Mouse (Mus musculus) hindbrain, embryonic 10.5 days (tissue): ENCODE data around the gene Camta1. TPM values are rescaled to one million over a fixed set of nuclear protein-coding genes. Genes with fewer than 3 reads are reported as not detected.

Experiments used
- DNase-seq: peaks from one replicate; pipeline ENCODE4 v3.0.0-alpha.2; 2017; ENCODE audit warnings: low spot score
- H3K27ac ChIP-seq: fragments of 300-500 bp; sonication (generic); 2 replicates; pipeline ENCODE4 v1.5.1; 2016; ENCODE audit warnings: mild to moderate bottlenecking, moderate library complexity
- H3K27me3 ChIP-seq: fragments of 300-500 bp; sonication (generic); 2 replicates; pipeline ENCODE4 v1.6.1; 2016; ENCODE audit warnings: mild to moderate bottlenecking; ENCODE audit not compliant: poor library complexity, insufficient read depth, severe bottlenecking
- H3K36me3 ChIP-seq: fragments of 300-500 bp; sonication (generic); 2 replicates; pipeline ENCODE4 v1.6.1; 2016; ENCODE audit warnings: mild to moderate bottlenecking, moderate library complexity
- H3K4me1 ChIP-seq: fragments of 300-500 bp; sonication (generic); replicated peaks from 2 replicates; pipeline ENCODE4 v1.6.1; 2016; ENCODE audit warnings: mild to moderate bottlenecking
- H3K4me3 ChIP-seq: fragments of 300-500 bp; sonication (generic); 2 replicates; pipeline ENCODE4 v1.5.1; 2016; ENCODE audit warnings: mild to moderate bottlenecking, moderate library complexity
- H3K9me3 ChIP-seq: fragments of 300-500 bp; sonication (generic); 2 replicates; pipeline ENCODE4 v1.6.1; 2016; ENCODE audit warnings: mild to moderate bottlenecking, moderate library complexity
- WGBS: fragments of 180-500 bp; shearing (Covaris S2); methylation state at CpG from one replicate; pipeline ENCODE4 v1.1.7; 2016; 5-methylcytosine and 5-hydroxymethylcytosine counted together
- polyA plus RNA-seq: library from polyadenylated mRNA; unstranded; fragments of >200 nt; fragmentation: Nextera tagmentation; extraction: Ambion mirVana; gene quantifications from 2 replicates; pipeline ENCODE4 v1.2.1, GENCODE M21; 2016

Camta1 gene
- polyA plus RNA-seq, 1 experiment from 2014 or later, result 140 TPM

DNA sequence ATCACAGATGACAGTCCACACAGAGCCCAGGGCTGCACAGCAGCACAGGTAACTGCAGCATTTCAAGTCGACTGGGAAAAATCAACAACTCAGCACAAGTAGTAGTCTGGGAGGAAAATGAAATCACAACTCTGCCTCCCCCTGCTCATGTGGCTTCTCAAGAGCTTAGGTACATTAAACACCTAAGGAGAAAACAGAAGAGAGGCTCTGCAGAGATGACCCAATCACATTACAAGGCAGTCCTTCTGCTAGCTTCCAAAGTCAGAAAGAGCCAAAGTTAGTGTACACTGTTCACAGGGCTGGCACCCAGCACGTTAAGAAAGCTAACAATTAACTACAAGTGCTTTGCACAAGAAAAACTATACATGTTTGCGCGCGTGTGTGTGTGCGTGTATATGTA is 56.6 kb downstream of the Camta1 start:
- no peak for DNase-seq
- no peaks in the 10 kb centered on the region for H3K27me3 ChIP-seq
- no peaks in the 10 kb centered on the region for H3K36me3 ChIP-seq
- 88% methylated on average over 6 of the region's 6 CpGs for WGBS
- H3K9me3 ChIP-seq, result no peaks in the 10 kb centered on the region
- no peak overlapping the region for H3K4me3 ChIP-seq
- H3K27ac ChIP-seq, result no peak overlapping the region
- H3K4me1 ChIP-seq, result no peaks in the 10 kb centered on the region

DNA sequence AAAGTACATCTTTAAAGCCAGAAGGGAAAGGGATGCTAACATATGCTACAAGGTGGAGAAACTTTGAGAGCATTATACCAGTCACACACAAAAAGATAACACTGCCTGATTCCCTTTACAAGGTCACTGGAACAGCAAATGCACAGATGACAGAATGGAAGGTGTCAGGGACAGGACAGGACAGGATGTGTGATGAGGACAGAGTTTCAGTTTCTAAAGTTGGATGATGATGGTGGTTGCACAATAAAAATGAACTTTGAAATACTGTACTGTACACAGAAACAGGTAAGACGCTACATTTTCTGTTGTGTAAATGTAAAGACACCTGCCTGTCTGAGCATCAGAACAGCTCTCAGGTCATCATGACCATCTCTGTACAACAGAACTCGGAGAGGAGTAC is 57.5 kb downstream of the Camta1 start:
- Histone ChIP-seq H3K9me3 (no peaks in the 10 kb centered on the region), H3K36me3 (no peaks in the 10 kb centered on the region), H3K4me1 (no peaks in the 10 kb centered on the region), H3K27ac (no peak overlapping the region), H3K4me3 (no peak overlapping the region), H3K27me3 (no peaks in the 10 kb centered on the region)
- WGBS, result 96% methylated on average over 2 of the region's 2 CpGs
- no peak for DNase-seq

DNA sequence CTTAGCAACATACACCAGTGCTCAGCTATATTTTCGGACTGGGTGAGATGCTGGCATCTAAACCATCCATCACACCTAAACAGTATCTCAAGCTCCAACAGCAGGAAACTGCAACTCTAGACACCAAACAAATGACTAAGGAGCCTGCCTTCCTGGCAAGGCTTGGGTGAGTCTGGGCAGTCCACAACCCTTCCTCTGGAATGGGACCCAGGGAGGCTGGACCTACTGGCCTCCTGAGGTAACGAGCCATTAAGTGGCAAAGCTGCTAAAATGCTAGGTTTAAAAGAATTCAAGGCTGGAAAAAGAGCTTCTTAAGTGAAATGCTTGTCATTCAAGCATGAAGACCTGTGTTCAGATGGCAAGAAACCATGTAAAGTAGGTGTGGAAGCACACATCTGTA is 63.0 kb downstream of the Camta1 start:
- 89% methylated on average over 2 of the region's 2 CpGs for WGBS
- Histone ChIP-seq H3K9me3 (no peaks in the 10 kb centered on the region), H3K27me3 (no peaks in the 10 kb centered on the region), H3K4me1 (no peaks in the 10 kb centered on the region), H3K36me3 (no peaks in the 10 kb centered on the region), H3K4me3 (no peak overlapping the region), H3K27ac (no peak overlapping the region)
- DNase-seq, result no peak

DNA sequence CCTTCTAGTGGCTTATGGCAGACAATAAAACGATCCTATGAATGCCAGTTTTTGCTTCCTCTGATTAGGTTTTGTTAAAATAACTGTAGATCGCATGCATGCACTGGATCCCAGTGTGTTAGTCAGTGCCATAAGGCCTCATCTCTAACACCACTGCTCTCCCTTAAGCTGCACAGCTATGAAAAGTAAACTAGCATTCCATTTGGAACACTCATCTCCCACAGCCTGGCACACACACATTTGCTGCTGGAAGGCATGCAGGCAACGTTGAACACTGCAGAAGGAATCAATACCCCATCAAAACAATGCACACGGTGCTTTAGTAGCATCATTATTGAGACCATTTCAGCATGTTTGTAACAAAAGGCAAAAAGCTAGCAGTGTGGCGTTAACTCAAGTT is 68.0 kb downstream of the Camta1 start:
- peaks cover 12% of the 10 kb centered on the region for H3K36me3 ChIP-seq
- no peaks in the 10 kb centered on the region for H3K9me3 ChIP-seq
- WGBS, result 88% methylated on average over 5 of the region's 5 CpGs
- DNase-seq, result no peak
- H3K4me3 ChIP-seq, result no peak overlapping the region
- no peak overlapping the region for H3K27ac ChIP-seq
- no peaks in the 10 kb centered on the region for H3K27me3 ChIP-seq
- H3K4me1 ChIP-seq, result no peaks in the 10 kb centered on the region

DNA sequence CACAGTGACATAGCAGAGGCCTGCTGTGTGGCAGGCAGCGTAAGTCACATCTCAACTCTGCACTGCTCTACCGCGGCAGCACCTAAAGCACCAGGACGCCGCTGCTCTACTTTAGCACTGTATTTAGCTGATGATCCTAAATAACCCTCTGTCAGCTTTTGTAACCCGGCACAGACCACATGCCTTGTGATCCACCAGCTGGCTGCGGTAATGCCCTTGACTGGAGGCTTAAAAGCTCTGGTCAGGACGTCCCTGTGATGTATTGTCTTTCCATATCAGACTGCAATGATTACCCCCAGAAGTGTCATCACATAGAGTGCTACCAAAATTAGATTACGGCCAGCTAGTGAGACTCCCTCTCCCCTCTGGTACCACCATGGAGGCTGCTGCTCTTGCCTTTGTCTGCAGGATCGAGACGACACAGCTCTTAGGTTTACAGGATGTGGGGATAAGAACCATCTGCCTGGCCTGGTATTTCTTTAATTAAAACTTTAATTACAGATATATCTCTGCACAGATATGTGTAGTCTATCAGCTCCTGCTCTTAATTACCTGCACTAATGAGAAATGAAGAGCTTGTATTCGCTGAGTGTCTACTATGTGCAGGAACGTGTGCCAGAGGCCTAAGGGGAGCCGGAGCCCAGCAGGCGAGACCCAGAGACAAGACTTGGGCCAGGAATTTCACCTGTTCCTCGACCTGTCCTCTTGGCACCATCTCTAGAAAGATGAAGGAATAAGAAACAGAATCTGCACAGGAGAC is 74.5 kb downstream of the Camta1 start:
- no peak overlapping the region for H3K4me3 ChIP-seq
- peaks cover 24% of the 10 kb centered on the region for H3K36me3 ChIP-seq
- H3K9me3 ChIP-seq, result no peaks in the 10 kb centered on the region
- DNase-seq, result no peak
- H3K27me3 ChIP-seq, result no peaks in the 10 kb centered on the region
- 92% methylated on average over 16 of the region's 16 CpGs for WGBS
- no peak overlapping the region for H3K27ac ChIP-seq
- no peaks in the 10 kb centered on the region for H3K4me1 ChIP-seq

DNA sequence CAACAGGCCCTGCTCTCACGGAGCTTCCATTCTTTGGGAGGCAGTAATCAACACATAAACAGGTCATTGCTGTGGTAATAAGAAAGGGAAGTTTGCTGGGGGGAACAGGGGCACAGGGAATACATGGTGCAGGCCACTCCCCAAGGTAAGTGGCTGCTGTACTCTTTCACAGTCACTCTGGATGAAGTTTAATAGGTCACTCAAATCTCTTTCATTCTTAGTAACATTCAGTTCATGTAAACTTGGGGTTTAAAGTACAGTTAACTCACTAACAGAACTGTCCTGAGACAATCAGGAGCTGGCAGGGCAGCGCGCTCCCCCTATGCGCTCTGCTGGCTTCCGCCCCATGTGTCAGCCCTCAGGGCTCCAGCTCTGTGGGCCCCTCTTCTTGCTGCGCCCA is 81.2 kb downstream of the Camta1 start:
- Histone ChIP-seq H3K36me3 (peaks cover 6% of the 10 kb centered on the region; the same call in 1 of the 2 replicates), H3K27me3 (no peaks in the 10 kb centered on the region), H3K27ac (no peak overlapping the region), H3K9me3 (no peaks in the 10 kb centered on the region), H3K4me1 (no peaks in the 10 kb centered on the region), H3K4me3 (no peak overlapping the region)
- DNase-seq, result no peak
- WGBS, result 92% methylated on average over 6 of the region's 6 CpGs

DNA sequence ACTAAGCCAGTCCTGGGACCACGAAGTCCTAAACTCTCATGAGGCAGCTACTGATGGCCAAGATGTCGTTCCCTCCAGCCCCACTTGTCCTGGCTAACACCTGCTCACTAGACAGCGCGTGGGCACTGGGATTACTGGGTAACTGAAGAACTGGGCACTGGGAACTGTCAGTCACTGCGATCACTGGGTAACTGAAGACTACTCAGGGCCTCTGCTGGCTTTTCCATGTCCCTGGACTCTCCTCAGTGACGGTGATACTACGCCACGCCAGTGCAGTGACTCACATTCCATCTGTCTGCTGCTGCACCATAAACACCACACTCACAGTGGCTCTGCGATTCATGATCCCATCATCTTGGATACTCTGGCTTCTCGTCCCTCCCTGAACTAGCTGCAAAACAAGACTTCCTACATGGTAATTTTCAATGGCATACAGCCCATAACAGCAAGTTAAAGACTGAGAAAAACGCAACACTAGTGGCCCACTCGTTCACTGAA is 81.7 kb downstream of the Camta1 start:
- Histone ChIP-seq H3K4me1 (no peaks in the 10 kb centered on the region), H3K27ac (no peak overlapping the region), H3K36me3 (peaks cover 6% of the 10 kb centered on the region; the same call in 1 of the 2 replicates), H3K27me3 (no peaks in the 10 kb centered on the region), H3K4me3 (no peak overlapping the region), H3K9me3 (no peaks in the 10 kb centered on the region)
- DNase-seq, result no peak
- WGBS, result 91% methylated on average over 12 of the region's 12 CpGs

DNA sequence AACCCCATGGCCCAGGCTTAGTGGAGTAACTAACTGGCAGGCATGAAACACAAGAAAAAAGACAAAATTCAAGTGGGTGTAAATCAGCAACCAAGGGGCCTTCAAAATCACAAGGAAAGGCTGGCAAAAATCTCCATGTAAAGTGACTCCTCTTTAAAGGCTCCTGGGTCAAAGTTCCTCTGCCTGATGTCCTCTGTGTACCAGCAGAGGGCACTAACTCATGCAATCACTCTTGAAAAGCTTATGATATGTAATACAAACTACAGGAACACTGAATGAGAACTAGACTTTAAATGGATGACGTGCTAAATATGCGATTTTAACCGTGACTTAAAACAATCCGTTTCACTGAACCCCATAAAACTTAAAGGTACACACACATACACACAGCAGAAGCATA is 83.2 kb downstream of the Camta1 start:
- DNase-seq, result no peak

DNA sequence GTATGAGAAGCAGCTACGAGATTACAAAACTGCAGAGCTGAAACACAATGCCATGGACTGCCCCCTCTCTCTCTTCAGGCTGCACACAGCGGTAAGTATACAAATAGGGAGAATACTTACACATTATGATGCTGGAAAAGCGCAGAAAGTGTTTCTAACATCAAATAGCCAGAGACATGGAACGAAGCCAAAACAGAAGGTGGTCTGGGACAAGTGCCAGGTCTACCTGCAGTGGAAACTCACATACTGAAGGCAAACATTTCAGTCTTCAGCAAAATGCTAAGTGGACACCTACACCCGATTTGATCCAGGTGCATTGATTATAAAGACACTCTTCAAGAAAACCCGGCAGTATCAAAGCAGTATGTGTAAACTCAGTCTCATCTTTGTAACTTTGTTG is 84.2 kb downstream of the Camta1 start:
- no peak for DNase-seq
- Histone ChIP-seq H3K9me3 (no peaks in the 10 kb centered on the region), H3K4me3 (no peak overlapping the region), H3K36me3 (peaks cover 6% of the 10 kb centered on the region; the same call in 1 of the 2 replicates), H3K27ac (no peak overlapping the region), H3K4me1 (no peaks in the 10 kb centered on the region), H3K27me3 (no peaks in the 10 kb centered on the region)
- 90% methylated on average over 6 of the region's 6 CpGs for WGBS

More for the DNA sequence above, 83.2 kb downstream of the Camta1 start:
- Histone ChIP-seq H3K4me1 (no peaks in the 10 kb centered on the region), H3K9me3 (no peaks in the 10 kb centered on the region), H3K4me3 (no peak overlapping the region), H3K27me3 (no peaks in the 10 kb centered on the region), H3K36me3 (peaks cover 6% of the 10 kb centered on the region; the same call in 1 of the 2 replicates), H3K27ac (no peak overlapping the region)
- WGBS, result 86% methylated on average over 4 of the region's 4 CpGs

DNA sequence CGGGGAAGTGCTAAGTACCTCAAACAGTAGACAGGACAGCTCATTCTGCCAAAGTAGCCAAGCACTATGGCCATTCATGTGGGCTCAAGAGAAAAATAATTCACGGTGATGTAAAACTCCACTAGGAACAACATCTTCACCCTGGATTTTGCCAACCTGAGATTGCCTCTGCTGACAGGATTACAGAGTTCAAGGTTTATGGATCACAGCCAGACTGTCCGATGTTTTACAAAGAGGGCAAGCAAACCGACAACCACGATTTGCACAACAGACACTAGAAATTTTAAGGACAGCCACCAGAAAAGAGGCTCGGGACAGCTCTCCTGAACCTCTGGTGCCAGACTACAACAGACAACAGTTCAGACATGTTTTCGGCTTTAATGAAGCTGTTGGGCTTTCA is 86.2 kb downstream of the Camta1 start:
- Histone ChIP-seq H3K27ac (no peak overlapping the region), H3K9me3 (no peaks in the 10 kb centered on the region), H3K4me1 (no peaks in the 10 kb centered on the region), H3K27me3 (no peaks in the 10 kb centered on the region), H3K36me3 (peaks cover 6% of the 10 kb centered on the region; the same call in 1 of the 2 replicates), H3K4me3 (no peak overlapping the region)
- DNase-seq, result no peak
- WGBS, result 94% methylated on average over 7 of the region's 7 CpGs

DNA sequence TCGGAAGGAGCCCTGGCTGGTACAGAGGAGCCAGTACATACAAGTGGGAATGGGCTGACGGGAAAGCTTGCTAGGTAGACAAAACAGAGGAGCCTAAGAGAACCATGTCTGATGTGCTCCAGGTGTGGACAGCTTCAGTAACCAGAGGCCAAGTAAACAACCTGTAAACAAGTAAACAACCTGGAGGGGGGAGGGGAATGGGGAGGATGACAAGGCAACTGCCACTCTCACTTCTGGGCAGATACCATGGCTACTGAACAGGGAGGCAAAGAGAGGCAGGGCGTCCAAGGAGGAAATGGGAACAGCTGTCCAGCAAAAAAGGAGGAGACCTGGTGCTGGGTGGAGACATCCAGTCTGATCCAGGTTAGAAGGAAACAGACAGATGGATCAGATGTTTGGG is 88.0 kb downstream of the Camta1 start:
- 0 out of 2 replicates have a peak, but pooled peaks cover 3% of the 10 kb centered on the region for H3K36me3 ChIP-seq
- no peaks in the 10 kb centered on the region for H3K27me3 ChIP-seq
- H3K4me3 ChIP-seq, result no peak overlapping the region
- 90% methylated on average over 3 of the region's 3 CpGs for WGBS
- no peaks in the 10 kb centered on the region for H3K4me1 ChIP-seq
- H3K27ac ChIP-seq, result no peak overlapping the region
- no peaks in the 10 kb centered on the region for H3K9me3 ChIP-seq
- DNase-seq, result no peak

DNA sequence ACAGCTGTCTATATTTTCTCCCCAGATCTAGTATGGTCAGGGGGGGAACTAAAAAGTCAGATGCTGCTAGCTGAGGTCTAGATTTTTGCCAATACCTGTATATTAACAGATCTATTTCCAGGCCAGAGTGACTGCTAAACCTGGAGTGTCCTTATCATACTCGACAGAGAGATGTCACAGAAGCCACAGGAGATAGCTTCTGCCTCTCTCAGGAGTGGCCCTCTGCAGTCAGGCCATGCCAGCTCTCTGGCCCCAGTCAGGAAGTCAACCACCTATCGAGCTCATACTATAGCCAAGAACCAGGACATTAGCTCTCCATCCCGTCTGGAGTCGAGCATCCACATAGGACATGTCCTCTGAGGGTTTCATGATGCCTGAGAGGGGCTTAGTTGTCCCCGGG is 88.7 kb downstream of the Camta1 start:
- Histone ChIP-seq H3K4me3 (no peak overlapping the region), H3K9me3 (no peaks in the 10 kb centered on the region), H3K4me1 (no peaks in the 10 kb centered on the region), H3K27me3 (no peaks in the 10 kb centered on the region), H3K36me3 (0 out of 2 replicates have a peak, but pooled peaks cover 3% of the 10 kb centered on the region), H3K27ac (no peak overlapping the region)
- WGBS, result 90% methylated on average over 5 of the region's 5 CpGs
- no peak for DNase-seq

DNA sequence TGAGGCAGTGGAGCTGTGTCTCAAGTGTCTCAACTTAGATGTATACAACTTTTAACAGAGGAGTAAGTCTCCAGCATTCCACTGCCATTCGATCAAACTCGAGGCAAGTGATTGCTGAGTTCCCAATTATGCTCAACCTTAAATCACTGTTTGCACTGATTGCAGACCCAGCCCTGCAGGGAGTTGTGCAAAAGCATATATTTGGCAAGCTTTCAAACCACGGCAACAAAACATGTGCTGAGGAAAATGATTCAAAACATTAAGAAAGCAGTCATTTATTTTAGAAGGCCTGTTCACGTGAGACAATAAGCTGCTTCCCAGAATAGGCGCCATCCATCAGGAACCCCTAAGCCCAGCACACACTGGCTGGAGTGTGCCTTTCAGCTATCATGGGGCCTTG is 91.0 kb downstream of the Camta1 start:
- H3K27me3 ChIP-seq, result no peaks in the 10 kb centered on the region
- H3K36me3 ChIP-seq, result 0 out of 2 replicates have a peak, but pooled peaks cover 3% of the 10 kb centered on the region
- WGBS, result 92% methylated on average over 5 of the region's 5 CpGs
- no peaks in the 10 kb centered on the region for H3K9me3 ChIP-seq
- no peak for DNase-seq
- 0 out of 2 replicates have a peak, but pooled peaks cover 6% of the 10 kb centered on the region for H3K4me1 ChIP-seq
- H3K27ac ChIP-seq, result no peak overlapping the region
- H3K4me3 ChIP-seq, result no peak overlapping the region
